Mouse (Mus musculus): ENCODE data around the gene Olfr1438-ps1.
"Not testable (repeated sequence)": the region's sequence is repeated elsewhere in the genome, so short reads cannot be mapped to it uniquely, and the experiment has no call there.

Gene Olfr1438-ps1

DNA sequence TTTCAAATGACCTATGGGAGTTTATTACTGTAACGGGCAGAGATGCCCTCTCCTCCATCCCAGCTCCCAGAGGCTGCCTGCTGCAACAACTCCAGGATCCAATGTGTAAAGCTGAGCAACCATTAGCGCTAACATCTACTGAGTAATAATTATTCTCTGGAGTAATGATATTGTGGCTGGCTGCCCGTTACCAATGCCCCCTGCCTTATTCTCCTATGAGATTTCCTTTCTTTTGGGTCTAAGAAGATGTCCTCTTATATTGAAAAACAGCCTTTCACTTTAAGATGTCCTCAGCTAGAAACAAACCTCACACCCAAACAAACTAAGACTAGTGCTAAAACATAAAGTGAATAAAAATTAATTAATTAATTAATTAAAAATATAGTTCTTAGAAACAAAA, at the start of gene Olfr1438-ps1:
Olfr1438-ps1 (minus strand) TSS at position 101 of the 400 bp plus-strand sequence.
- TF ChIP-seq GATA4 (IDR thresholded peaks at IDR 0.05; ENCODE audit: insufficient replicate concordance, low read length), result no peak

DNA sequence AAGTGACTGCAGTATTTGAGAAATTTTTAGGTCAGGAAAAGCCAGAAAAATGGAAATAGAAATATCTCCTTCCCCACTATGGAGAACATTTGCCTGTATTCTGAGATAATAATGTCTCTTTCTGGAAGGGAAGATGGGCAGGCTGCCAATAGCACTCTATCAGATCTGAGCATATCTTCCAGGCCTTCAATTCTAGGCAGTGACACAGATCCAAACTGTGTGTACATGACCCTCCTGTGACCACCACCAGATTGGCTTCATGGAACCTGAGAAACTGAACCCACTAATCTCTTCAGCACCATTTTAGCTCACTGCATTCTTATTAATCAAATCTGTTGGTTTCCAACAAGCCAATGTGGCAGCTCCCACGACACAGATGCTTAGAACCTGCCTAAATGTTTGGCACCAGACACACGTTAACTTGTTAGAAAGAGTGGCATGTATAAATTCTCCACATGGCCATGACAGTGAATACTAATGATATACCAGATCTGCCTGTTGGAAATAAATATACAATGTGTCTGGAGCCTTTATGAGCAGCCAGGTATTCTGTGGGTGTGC, 38.8 kb upstream of the Olfr1438-ps1 start:
- no peak for TF ChIP-seq GATA4 (IDR thresholded peaks at IDR 0.05; ENCODE audit: insufficient replicate concordance, low read length)

DNA sequence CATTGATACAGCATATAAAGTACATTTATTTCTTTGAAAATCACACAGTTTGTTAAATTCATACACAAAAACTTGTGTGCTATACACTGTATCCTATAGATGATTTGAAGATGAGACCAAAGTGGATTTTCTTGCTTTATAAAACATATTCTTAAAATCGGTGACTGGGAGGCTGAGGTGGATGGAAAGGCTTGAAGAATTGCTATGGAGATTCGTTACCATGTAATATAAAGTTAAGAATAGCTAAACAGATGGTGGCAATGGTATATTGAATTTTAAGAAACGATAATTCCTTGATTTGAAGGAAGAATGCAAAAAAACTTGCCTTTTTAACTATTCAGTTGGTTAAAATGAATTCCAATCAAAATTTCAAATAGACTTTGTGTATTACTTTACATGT, 37.3 kb upstream of the Olfr1438-ps1 start:
- TF ChIP-seq GATA4 (IDR thresholded peaks at IDR 0.05; ENCODE audit: insufficient replicate concordance, low read length), result no peak

DNA sequence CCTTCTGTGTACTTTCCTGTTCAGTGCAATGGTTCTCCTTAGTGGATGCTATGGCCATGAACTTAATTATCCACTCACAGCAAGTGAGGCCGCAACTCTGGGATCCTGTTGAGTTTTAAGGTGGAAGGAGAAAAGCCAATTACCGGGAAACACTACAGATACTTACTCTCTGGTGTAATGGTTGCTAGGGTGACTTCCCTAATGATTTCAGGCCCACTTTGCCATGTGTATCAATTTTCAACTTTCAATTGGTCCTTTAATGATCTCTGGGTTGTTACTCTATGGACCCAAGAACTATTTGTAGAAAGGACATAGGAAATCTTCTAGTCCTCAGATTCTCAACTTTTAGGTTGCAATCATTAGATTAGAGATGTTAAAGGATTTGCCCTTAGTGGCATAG, 10.7 kb downstream of the Olfr1438-ps1 start, which contains the start of gene Olfr1437:
Olfr1437 (minus strand) TSS at position 101 of the 400 bp plus-strand sequence.
- no peak for TF ChIP-seq GATA4 (IDR thresholded peaks at IDR 0.05; ENCODE audit: insufficient replicate concordance, low read length)

DNA sequence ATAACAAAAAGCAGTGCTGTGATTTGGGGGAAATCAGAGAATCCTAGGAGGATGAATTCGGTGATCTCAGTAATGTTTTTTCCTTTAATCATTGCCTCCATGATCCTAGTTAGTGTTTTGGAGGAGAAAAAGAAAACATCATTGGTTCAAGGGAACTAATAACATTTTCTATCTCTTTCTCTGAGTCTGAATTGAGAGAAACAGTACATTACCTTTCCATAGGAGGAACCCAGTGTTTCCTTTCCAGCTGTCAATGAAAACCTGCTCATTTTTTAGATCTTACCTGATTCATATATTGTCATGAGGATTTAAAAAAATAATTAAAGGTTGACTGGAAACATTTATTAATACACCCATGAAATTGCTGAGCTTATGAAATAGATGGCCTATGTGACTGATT, 36.7 kb downstream of the Olfr1438-ps1 start, which contains the start of gene Olfr1436:
Olfr1436 (minus strand) TSS at position 101 of the 400 bp plus-strand sequence.
- TF ChIP-seq GATA4 (IDR thresholded peaks at IDR 0.05; ENCODE audit: insufficient replicate concordance, low read length), result not testable (repeated sequence)

DNA sequence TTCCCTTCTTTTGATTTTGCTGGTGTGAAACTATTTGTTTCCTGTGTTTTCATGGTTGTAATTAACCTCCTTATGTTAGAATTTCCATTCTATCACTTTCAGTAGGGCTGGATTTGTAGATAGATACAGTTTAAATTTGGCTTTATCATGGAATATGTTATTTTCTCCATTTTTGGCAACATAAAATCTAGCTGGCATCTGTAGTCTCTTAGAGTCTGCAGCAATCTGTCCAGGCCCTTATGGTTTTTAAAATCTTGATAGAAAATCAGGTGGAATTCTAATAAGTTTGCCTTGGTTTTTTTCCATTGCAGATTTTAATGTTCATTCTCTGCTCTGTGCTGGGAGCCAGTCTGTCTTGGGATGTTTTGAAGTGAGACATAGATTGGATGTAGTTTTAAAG, 42.7 kb downstream of the Olfr1438-ps1 start:
- no peak for TF ChIP-seq GATA4 (IDR thresholded peaks at IDR 0.05; ENCODE audit: insufficient replicate concordance, low read length)

DNA sequence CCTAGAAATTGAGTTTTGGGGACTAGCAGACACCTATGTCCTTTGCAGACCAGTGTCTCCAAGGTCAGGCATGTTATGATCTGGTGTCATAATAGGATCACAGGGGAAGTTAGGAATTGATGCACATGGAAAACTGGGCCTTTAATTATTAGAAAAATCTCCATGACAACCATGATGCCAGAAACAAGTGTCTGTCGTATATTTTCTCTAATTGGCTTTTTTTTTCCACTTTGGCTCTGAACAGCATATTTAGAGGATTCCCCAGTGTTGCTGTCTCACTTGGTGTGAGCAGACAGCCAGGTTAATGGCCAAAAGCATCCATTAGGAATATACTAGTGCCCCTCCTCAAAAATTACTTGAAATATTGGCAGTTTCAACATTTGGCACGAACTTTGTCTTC, 56.2 kb downstream of the Olfr1438-ps1 start, which contains the start of gene Olfr1434:
Olfr1434 (plus strand) TSS at position 301 of the 400 bp plus-strand sequence.
- TF ChIP-seq GATA4 (IDR thresholded peaks at IDR 0.05; ENCODE audit: insufficient replicate concordance, low read length), result no peak
